Comparison of ENCODE assay signal across 24 mouse cellular contexts in genomic region chr3:146931190-146931589, GRCm38 (mm10).
"Had no signal": no experiment of that assay in that cellular context is flagged by ENCODE, and none has a peak within 500 bp of the region (broad histone marks: within the 10 kb centered on the region; RNA-seq: fewer than 3 reads in every experiment).

No protein-coding gene starts in this region.

- DNase-seq: cerebellum, adult 9-10 months; cerebellum, adult 9-11 months; cerebellum, postnatal 10 days; cerebellum, postnatal 14 days; cerebellum, postnatal 25 days; cerebellum, postnatal 36 days; embryo, embryonic 11 days; forebrain, postnatal 0 days; gastrocnemius, adult 2 months; gastrocnemius, postnatal 10 days; gastrocnemius, postnatal 14 days; gastrocnemius, postnatal 25 days; gastrocnemius, postnatal 36 days; heart, adult 18-20 months; heart, adult 2 months had no signal

- H3K27ac ChIP-seq: embryonic facial prominence, embryonic 10.5 days; embryonic facial prominence, embryonic 12.5 days; embryonic facial prominence, embryonic 13.5 days; embryonic facial prominence, embryonic 15.5 days; forebrain, embryonic 10.5 days; forebrain, embryonic 12.5 days; forebrain, embryonic 13.5 days; forebrain, embryonic 15.5 days; gastrocnemius, adult 2 months; heart, adult 2 months had no signal

- H3K4me2 ChIP-seq: embryonic facial prominence, embryonic 12.5 days; embryonic facial prominence, embryonic 13.5 days; embryonic facial prominence, embryonic 15.5 days; forebrain, embryonic 12.5 days; forebrain, embryonic 13.5 days; forebrain, embryonic 15.5 days had no signal

- H3K27me3 ChIP-seq: embryonic facial prominence, embryonic 12.5 days; embryonic facial prominence, embryonic 13.5 days; embryonic facial prominence, embryonic 15.5 days; forebrain, embryonic 12.5 days; forebrain, embryonic 13.5 days; forebrain, embryonic 15.5 days had no signal

- H3K9ac ChIP-seq: embryonic facial prominence, embryonic 12.5 days; embryonic facial prominence, embryonic 13.5 days; embryonic facial prominence, embryonic 15.5 days; forebrain, embryonic 12.5 days; forebrain, embryonic 13.5 days; forebrain, embryonic 15.5 days; forebrain, postnatal 0 days had no signal

- H3K4me3 ChIP-seq: embryonic facial prominence, embryonic 10.5 days; embryonic facial prominence, embryonic 12.5 days; embryonic facial prominence, embryonic 13.5 days; embryonic facial prominence, embryonic 15.5 days; erythroblast, embryonic 14.5 days; forebrain, embryonic 10.5 days; forebrain, embryonic 12.5 days; forebrain, embryonic 13.5 days; forebrain, embryonic 15.5 days; gastrocnemius, adult 2 months; heart, adult 2 months had no signal

- H3K36me3 ChIP-seq: embryonic facial prominence, embryonic 10.5 days; embryonic facial prominence, embryonic 12.5 days; embryonic facial prominence, embryonic 13.5 days; embryonic facial prominence, embryonic 15.5 days; forebrain, embryonic 10.5 days had no signal

- H3K4me1 ChIP-seq: embryonic facial prominence, embryonic 10.5 days; embryonic facial prominence, embryonic 12.5 days; embryonic facial prominence, embryonic 13.5 days; embryonic facial prominence, embryonic 15.5 days; forebrain, embryonic 10.5 days; forebrain, embryonic 12.5 days; forebrain, embryonic 13.5 days; forebrain, embryonic 15.5 days had no signal

- H3K9me3 ChIP-seq: embryonic facial prominence, embryonic 10.5 days; embryonic facial prominence, embryonic 12.5 days; embryonic facial prominence, embryonic 13.5 days; embryonic facial prominence, embryonic 15.5 days; forebrain, embryonic 10.5 days; forebrain, embryonic 12.5 days; forebrain, embryonic 13.5 days; forebrain, embryonic 15.5 days had no signal
